Mouse (Mus musculus): ENCODE data around the gene Cfap58. TPM values are rescaled to one million over a fixed set of nuclear protein-coding genes. Genes with fewer than 3 reads are reported as not detected.

Cfap58 gene
- total RNA-seq (2021), result under 1 TPM in 1 of 2 experiments, not detected in 1; 0.06 TPM
- long read RNA-seq, experiment 1, result 0 reads
- long read RNA-seq, experiment 2, result 0 reads

DNA sequence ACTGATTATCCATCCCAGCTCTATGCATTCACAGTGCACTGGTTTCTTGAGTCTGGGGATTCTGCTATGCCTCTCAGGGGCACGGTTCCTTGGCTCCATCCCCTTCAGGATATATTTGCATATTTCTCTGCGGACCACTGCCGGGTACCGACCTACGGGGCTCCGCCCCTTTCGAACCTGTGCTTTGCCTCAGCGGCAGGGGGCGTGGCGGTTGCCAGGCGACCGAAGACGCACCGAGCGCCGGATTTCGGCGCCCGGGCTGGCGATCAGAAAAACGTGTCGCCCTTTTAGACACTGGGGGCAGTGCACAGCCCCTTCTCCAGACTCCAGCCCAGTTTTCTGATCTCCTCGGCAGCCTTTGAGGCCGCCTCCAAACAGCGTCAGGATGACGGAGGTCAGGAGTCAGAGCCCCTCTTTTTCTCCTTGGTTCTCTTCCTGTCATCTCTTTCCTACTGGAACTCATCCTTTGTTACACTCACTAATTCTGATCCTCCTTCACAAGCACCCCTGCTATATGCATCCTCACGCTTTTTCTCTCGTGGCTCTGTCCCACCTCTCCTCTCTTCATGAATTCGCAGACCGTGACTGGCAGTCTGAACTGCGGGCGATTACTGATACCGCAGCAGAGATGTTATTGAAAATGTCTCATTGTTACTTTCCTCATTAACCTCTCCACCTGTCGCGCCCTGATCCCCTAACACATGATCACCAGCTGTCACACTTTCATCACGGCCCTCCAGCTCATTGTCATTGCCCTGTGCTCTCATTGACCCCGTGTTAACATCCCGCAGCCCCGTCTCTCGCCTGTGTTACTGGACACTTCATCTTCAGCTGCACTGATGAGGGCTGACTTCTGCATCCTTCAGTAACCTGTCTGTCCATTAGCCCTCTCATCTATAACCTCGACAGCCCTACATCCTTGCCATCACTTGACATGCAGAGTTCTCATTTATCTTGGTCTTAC is at the start of gene Cfap58:
TSS of gene Cfap58 (plus strand) at position 233 of the 964 bp plus-strand sequence.
- peak; percentile 58 for DNase-seq

DNA sequence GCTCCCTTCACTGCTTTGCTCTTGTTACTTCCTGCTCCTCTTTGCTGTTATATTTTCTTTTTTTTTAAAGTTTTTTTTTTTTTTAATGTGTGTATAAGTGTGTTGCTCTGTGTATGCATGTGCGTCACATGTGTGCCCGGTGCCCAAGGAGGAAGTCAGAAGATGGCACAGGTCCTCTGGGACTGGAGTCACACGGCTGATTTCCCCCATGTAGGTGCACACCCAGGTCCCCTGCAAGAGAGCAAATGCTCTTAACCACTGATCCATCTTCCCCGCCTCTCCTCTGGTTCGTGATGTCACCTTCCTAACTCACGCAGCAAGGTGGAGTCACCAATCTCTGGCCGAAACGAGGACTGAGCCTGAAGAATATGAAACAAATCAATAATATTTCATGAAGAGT is 49.4 kb upstream of the Cfap58 start:
- DNase-seq, result no peak

DNA sequence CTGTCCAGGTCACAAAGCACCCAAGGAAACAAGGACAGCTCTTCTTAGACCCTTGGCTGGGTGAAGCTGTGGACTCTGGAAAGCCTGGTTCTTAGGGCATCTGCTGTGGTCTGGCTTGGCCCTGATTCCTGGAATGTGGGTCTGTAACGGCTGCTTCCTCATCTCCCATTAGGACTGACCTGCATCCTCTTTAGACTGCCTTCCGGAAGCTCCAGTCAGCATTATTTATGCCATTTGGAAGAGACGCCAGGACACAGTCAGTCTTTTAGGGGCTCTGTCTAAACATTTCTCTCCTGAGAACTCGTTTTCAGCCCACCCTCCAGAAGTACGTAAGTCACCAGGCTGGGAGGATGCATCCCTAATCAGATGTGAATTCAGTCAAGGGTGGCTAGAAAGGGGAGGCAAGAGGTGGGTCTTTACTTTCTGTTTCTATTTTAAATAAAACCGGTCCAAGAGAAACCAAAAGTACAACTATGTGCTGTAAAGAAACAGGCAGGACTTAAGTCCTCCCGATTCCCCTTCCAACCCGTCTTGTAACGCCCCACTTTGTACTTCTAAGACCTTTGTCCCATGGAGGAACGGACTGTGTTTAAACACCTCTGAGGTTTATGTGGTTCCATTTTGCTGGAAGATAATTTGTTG is 46.9 kb upstream of the Cfap58 start:
- DNase-seq, result no peak

DNA sequence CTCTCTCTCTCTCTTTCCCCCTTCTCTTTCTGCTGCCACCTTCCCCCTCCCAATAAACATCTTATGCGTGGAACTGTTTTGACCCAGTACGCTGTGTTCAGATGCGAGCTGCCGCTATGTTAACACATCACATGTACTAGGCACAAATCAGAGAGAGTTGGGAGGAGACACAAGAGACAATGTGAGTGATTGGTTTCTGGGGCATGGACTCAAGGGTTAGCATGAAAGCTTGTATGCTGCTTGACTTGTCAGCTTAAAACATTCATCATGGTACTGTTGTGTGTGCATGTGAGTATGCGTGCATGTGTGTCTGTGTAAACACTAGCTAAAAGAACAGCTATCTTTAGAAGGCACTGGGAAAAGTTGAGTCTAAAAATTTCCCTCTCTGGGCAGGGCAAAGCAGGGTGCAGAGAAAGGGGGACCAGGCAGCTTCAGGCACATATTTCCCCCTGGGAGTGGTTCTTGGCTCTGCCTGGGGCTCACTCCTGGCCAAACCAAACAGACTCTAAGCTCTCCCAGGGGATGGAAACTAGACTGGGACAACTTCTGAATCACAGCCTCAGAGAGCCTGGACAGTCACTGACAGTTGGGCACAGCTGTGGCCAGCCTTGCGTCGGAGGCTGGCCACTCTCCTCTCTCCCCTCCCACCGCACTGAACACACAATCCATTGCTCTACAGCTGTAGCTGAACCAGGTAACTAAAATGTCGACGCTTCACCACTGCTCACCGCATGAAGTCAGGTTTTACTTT is 45.7 kb upstream of the Cfap58 start:
- peak; percentile 41 for DNase-seq

DNA sequence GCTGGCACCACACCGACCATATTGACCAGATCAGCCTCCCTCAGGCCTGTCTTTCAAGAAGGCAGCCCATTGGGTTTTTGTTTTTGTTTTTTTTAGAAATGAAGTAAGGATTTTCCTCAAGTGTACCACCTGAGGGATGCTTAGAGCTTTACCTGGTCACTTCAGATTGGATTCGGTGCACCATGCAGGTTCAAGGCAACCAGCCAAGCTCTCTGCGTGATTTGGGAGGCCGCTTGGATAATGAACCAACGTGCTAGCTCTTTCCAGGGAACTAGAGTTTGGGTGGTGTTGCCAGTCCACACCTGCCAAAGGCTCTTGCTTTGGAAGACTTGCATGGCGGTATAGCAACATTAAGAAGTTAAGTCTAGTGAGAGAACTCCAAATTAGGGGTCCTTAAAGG is 44.4 kb upstream of the Cfap58 start:
- no peak for DNase-seq

DNA sequence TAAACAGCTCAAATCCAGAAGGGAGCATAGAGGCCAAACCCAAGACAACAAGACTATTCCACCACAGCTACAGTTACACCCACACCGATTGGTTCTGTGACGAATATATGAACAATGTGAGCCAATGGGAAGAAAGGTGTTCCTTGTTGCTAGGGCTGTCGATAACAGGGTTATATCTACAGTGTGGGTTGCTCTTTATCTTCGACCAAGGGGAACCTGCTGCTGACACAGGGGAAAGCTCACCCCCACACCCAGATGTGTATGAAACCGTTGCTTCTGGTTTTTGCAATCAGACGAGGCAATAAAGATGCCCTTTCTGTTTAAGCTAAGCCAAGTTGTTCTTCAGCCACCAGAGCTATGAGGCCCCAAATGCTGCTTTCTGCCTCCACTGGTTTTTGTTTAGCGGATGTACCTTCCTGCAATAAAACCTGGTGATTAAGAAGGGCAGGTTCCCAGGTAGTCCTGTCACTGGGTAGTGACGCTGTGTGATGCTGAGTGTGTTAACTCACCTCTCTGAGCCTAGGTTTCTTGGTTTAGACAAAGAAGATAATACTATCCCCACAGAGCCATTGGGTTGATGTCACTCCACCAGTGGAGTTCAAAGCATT is 38.9 kb upstream of the Cfap58 start:
- DNase-seq, result no peak

DNA sequence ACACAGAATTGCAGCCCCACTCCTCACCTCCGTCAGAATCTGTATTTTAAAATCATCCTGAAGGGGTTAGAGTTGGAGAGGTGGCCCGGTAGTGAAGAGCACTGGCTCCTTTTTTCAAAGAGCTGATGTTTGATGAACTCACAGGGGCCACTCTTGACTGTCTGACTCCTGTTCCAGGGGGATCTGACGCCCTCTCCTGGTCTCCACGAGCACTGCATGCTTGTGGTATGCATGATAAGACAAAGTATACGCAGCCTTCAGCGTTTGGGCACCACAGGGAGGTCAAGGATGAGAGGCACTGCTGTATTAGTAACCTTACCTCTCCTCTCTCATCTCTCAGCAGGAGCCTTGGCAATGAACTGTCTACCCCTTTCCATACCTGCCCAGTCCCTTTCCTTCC is 37.5 kb upstream of the Cfap58 start:
- no peak for DNase-seq

DNA sequence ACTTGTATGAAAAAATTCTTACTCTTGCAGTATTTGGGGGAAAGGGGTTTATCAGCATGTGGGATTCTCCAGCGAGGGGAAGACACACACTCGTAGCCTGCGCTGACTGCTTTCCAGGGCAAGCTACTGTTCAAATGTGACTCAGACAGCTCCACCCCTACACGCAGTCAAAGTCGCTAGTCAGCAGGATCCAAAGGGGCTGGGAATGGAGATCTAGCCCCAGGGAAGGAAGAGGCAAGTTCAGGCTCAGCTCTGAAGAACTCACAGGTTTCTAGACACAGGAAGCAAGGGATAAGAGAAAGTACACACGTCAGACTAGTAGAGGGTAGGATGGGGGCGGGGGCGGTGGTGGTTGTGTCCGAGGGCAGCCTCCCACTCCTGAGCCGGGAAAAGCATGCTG is 36.9 kb upstream of the Cfap58 start:
- DNase-seq, result no peak

DNA sequence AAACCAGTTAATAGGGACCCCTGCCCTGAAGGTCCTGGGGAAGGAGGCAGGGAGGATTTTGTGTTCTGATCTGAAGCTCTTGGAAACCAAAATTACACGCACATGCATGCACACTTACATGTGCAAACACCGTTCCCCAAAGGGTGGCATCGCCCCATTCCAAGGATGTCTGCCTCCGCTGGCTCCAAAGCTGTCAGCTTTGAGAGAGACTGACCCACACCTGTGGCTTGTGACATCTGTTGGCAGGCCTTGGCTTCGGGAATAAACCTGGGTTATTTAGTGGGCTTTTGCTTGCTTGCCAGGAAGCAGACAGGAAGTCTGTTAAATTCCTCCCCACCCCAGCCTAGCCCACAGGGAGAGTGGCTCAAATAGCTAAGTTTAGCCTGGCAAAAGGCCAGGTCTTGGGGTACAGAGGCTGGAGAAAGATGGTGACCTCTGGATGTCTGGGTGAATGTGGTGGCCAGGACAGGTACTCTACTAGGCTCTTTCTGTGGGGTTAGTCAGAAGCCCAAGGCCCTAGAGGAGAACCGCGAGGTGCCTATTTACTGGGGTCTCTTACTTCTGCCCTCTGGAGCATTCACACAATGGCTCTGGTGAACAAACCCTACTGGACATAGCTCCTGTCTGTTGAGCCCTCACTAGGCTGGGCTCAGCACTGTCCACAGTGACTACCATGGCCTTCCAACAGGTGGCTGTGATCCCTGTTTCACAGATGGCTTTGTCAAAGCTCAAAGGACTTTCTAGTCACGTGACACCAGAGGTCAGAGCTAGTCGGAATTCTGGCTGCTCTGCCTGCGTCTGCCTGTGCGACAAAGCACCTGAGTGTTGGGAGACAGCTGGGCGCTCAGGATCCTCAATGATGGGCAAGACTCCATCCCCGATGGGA is 34.9 kb upstream of the Cfap58 start:
- peak; percentile 40 for DNase-seq

DNA sequence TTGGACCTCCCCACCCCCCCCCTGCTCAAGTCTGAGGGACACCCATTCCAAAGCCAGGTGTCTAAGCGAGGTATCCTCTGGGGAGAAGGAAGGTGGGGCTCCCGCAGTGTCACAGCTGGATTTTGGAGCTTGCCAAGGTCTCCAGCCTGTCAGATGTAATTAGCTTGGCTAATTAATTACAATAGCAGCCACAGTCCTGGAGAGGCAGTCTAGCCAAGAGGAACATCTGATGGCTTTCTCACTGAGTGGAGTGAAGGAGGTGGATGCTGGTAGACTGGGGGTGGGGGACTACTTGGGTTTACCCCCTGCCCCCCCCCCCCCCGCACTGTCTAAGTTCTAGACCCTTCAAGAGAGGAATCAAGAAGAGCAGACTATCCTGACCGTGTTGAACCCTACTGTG is 33.8 kb upstream of the Cfap58 start:
- DNase-seq, result no peak

DNA sequence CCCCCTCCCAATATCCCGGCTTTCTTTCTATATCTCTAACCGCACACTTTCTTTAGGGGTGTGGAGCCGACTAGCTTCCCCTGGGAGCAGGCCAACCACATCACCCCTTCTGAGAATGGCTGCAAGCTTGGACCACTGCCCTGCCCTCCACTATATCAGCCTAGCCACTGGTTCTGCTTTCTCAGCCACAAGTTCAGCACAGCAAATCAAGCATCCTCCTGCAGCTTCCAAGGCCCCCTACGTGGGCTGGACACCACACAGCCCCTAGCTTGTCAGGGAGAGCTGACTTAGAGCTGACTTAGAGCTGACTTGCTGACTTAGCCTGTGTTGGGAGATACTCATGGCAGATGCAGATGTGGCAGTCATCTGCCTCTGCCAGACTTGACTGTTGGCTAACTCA is 32.4 kb upstream of the Cfap58 start:
- DNase-seq, result no peak

DNA sequence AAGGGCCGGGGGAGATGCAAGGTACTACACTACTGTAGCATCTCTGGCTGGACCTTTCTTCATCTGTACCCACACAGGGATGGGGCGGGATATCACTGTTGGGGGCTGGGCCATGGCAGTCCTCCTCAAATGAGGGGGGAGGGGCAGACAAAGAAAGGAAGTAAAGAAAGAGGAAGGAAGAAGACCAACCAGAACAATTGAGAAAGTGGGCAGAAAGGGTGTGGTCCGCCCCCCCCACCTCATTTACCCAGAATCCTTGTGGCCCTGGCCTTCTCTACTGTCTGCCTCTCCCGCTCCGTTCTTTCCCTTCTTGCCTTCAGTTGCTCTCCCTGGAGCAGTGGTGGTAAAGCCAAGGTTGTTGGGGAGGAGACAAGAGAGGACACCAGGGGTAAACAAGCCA is 31.9 kb upstream of the Cfap58 start:
- no peak for DNase-seq

DNA sequence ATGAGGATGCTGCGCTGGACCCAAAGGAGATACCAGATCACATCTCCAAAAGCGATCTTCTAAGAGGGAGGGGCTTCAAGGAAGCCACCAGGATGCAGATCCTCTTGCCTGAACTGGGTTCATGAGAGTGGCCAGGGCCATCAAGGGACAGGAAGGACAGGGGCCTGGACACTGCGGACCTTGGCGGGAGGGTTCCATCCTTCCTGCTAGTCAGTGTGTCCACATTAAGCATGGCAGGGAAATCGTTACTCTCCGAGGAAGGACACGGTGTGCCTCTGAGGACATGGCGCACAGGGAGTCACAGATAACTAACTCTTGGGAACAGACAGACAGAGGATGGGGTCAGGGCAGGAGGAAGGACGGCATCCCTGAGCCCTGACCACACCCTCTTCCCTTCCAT is 29.9 kb upstream of the Cfap58 start:
- DNase-seq, result no peak

DNA sequence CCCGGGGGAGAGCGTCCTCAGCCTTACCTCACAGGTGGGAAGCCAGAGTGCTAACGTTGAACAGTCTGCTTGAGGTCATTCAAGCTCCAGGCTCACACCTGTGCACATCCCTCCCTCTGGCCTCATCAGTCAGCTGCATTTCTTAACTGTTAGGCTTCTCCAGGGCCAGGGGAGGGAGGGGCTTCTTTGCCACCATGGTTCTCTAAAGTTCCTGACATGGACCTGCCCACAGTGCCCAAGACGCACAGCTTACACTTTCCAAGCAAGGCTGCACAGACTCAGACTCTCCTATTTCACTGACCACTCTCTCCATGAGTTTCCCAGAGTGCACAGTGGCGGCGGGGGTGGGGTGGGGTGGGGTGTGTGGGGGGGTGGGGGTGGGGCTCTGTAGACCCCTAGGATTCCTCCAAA is 28.5 kb upstream of the Cfap58 start:
- no peak for DNase-seq

DNA sequence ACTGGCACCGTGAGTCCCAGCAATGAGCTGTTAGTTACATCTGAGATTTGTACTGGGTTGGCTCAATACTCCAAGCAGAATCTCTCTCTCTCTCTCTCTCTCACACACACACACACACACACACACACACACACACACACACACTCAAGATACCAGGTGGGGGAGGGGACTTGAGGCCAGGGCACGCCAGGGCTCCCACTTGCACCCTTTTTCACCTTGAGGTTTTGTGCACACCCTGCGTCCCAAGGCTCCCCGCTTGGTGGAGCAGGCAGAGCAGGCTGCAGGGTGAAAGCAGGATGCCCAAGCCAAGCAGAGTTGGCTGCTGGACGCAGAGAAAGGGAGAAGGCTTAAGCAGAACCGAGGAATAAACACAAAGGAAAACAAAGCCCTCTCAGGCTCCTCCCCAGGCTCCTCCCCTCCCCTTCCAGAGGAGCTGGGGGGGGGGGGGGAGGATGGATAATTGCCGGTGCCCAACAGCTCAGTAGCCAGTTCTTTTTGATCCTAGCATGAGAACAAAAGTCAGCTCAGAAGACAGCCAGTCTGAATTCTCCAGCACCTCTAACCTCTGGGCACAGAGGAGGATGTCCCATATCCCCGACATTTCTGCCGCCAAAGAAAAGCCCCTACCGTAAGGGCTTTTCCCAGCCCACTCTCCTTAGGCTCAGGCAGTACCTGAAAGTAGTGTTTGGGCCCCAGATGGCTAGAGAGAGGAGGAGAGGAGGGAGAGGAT is 27.9 kb upstream of the Cfap58 start:
- DNase-seq, result peak; percentile 52

DNA sequence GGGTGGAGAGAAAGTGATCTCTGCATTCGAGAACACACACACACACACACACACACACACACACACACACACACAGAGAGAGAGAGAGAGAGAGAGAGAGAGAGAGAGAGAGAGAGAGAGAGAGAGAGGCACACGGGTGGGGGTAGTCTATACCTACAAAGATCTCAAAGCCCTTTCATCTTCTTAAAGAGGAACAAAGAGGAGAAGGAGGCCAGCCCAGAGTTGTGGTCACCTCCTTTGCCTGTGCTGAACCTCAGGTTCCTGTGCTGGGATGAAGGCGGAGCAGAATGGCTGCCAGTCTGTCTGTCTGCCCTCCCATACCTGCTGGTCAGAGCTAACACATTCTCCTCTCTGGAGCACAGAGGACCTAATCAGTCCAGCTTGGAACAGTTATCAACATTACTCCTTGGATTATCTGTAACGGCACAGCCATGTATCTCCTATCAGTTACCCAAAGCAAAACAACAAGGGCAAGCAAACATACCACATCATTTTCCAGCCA is 27.3 kb upstream of the Cfap58 start:
- DNase-seq, result no peak

DNA sequence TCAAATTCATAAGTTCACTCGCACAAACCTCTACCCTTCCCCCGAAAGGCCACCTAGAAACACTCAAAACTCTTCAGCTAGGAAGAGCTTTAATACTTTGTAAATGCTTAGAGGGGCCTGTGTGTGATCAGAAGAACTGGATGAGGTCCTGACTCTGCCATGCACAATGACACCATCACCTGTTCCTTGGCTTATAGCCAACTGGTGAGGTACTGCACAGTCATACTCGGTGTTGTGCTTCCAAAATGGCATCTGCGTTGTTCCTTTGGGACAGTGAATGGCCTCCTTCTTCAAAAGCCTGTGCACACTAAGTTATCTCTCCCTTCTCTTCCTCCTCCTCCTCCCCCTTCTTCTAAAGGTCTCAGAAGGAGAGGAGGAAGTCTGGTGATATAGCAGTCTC is 26.7 kb upstream of the Cfap58 start:
- no peak for DNase-seq

DNA sequence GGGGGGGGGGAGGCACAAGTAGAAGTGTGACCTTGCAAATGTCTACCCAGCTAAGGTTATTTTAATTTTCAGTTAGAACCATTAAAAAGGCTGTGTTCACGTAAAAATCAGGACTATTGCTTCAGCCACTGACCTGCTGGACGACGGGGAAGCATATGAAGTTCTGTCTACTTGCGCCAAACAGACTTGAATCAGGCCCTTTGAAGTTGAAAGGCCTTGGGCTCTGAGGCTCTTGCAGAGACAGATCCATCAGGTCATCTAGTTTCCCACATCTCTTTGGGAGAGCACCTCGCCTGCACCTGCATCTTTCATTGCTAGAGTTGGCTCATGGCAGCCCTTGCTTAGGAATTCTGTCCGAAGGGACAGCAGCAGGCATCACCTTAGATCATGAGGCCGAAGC is 24.1 kb upstream of the Cfap58 start:
- no peak for DNase-seq

DNA sequence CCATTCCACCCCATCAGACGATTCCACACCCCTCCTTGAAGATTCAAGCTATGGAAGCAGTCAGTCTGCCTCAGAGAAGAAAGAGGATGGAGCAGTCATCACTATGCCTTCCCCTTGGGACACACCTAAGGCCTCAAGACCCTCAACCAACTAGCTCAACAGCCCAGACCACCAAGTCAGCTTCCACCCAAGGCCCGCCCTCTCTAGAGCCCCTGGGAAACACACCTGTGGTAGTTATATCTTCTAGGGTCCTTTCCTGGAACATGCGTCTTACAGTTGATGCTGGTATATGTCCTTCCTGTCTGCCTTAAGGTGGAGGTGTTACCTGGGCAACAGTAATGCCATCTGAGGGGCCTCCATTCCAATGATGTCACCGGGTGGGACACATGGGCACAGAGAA is 23.3 kb upstream of the Cfap58 start:
- DNase-seq, result no peak

DNA sequence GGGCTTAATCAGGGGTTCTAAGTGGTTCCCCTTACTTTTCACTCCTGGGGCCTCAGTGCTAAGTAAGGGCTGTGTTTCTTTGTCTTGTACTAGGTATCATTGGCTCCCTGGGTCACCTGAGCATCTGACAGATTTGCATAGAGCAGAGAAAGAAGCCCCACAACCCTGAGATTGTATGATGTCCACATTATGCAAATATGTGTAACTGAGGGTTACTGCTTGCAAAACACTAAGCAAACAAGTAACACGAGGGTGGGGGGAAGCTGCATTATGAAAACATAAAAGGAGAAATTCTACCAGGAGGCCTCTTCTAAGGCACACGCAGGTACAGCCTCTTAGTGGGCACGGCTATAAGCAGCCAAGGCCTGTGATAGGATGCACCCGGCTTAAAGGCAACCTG is 22.2 kb upstream of the Cfap58 start:
- DNase-seq, result no peak

Data from adrenal gland, postnatal 10 days (tissue).